Mouse (Mus musculus) left cerebral cortex, postnatal 10 days (tissue): ENCODE data around the gene Hmcn1. TPM values are rescaled to one million over a fixed set of nuclear protein-coding genes. Genes with fewer than 3 reads are reported as not detected.

Source experiments
- DNase-seq, 2 experiments: peaks; one replicate each; pipeline ENCODE4 v3.0.0; 2021 to 2022; ENCODE audit warnings: low spot score in 2 of 2, mixed read lengths in 1 of 2; ENCODE audit errors: extremely low spot score in 1 of 2
- intact Hi-C: fragments of 180-260 bp; cut with DNase I; formaldehyde crosslinking; loops from one replicate; pipeline ENCODE4 v1.15.1; 2025
- total RNA-seq, 2 experiments: library from RNA; stranded (reverse); gene quantifications; 2 replicates each; pipeline ENCODE4 v1.2.3; 2021

Gene Hmcn1
- total RNA-seq, 2 experiments from 2014 or later: 6.2 to 7.2 TPM

- DNase-seq: no peak
- intact Hi-C loops: loop anchor here (10.0 kb wide), 1 partner anchor 217 kb away; no protein-coding TSS in a partner anchor
These were observed 8.7 kb upstream of the Hmcn1 start for GRCm38 (mm10) chr1:151001868-151002428.

GRCm38 (mm10) chr1:151000714-151001113 is 7.5 kb upstream of the Hmcn1 start:
- intact Hi-C loops: loop anchor here (10.0 kb wide), 1 partner anchor 216 kb away; no protein-coding TSS in a partner anchor
- DNase-seq: no peak

GRCm38 (mm10) chr1:150994612-150995011 is 1.4 kb upstream of the Hmcn1 start:
- DNase-seq: no peak
- intact Hi-C loops: no loop called here

- no peak for DNase-seq
- intact Hi-C loops: no loop called here
These were observed 499 bp downstream of the Hmcn1 start for GRCm38 (mm10) chr1:150992711-150993161.

- no peak for DNase-seq
- intact Hi-C loops: no loop called here
These were observed 1.3 kb downstream of the Hmcn1 start for GRCm38 (mm10) chr1:150991745-150992554.

DNA sequence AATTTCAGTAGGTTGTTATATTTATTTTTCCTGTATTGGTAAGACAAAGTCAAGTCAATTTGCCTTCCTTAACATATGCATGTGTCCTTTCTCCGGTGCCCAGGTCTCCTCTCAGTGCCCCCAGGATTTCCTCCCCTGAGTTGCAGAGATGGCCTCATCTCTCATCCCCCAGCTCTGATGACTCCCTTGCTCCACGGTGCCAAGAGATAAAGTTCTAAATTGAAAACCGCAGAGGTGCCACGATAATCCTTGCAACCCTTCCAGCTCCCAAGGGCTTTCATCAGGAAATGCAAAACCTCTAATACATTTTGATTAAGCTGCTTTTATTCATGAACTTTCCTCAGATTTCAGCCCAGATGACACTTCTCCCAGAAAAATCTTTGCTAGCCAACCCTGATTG is 8.3 kb downstream of the Hmcn1 start:
- DNase-seq: no peak
- intact Hi-C loops: no loop called here

GRCm38 (mm10) chr1:150984092-150984503 is 9.1 kb downstream of the Hmcn1 start:
- intact Hi-C loops: no loop called here

GRCm38 (mm10) chr1:150978651-150979050 is 14.6 kb downstream of the Hmcn1 start:
- DNase-seq: no peak
- intact Hi-C loops: no loop called here

More at GRCm38 (mm10) chr1:150984092-150984503, 9.1 kb downstream of the Hmcn1 start:
- no peak for DNase-seq

- DNase-seq: peak; percentile 7 to 18
- intact Hi-C loops: no loop called here
These were observed 17.0 kb downstream of the Hmcn1 start for GRCm38 (mm10) chr1:150976263-150976662.

GRCm38 (mm10) chr1:150959486-150960074 is 33.7 kb downstream of the Hmcn1 start:
- intact Hi-C loops: no loop called here
- DNase-seq: no peak

DNA sequence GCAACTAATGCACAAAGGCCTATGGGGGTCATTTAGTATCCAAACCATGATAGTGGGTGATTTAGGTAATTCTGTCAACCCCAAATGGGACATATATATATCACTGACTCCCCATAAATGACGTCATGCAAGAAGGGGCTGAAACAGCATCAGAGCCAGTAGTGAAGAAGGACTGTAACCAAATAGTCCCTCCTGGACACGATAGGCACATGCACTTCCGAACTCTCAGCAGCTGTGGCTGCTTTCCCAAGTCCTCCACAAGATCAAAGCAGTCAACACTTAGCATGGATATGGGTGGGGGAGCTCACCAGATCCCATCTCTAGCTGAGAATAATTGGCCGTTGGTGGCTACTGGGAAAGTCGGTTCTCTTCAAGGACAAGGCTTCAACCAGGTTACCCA is 42.2 kb downstream of the Hmcn1 start:
- intact Hi-C loops: no loop called here

DNA sequence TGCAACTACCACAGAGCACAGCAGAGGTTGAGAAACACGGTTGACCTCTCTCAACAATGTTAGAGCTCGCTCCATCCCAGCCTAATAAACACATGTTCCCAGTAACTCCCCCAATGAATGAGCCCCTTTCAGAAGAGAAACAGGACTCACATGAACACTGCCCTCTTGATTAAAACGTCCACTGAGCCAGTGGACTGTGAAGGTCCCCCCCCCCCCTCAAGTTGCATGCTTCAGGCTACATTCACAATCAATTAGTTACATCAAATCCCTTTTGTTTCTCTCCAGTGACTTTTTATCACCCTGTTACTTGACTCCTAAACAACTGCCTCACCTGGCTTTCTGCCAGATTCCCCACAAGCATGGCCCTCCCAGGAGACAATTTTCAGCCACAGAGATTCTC is 43.2 kb downstream of the Hmcn1 start:
- intact Hi-C loops: no loop called here
- no peak for DNase-seq

More for the DNA sequence above, 42.2 kb downstream of the Hmcn1 start:
- DNase-seq: no peak

- no peak for DNase-seq
- intact Hi-C loops: no loop called here
These were observed 44.3 kb downstream of the Hmcn1 start for GRCm38 (mm10) chr1:150948911-150949310.

GRCm38 (mm10) chr1:150943601-150944000 is 49.6 kb downstream of the Hmcn1 start:
- intact Hi-C loops: no loop called here
- no peak for DNase-seq

- intact Hi-C loops: no loop called here
These were observed 51.1 kb downstream of the Hmcn1 start for GRCm38 (mm10) chr1:150942143-150942542.

DNA sequence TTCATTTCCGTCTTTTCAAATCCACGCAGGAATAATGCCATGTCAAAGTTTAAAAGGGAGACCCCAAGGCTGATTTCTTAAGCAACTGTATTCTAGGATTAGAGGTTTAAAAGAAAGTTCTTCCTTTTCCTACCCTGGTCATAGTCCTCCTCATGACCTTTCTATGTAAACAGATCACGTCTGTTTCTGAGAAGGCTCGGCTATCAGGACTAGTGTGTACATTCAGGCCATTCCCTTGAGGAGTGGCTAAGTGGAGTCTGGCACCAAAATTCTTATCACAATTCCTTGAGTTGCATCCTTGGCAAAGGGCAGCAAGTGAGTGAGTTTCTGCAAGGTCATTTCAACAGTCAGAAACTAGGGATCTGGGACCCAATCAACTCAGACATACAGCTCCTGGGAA is 56.4 kb downstream of the Hmcn1 start:
- intact Hi-C loops: no loop called here
- no peak for DNase-seq

More at GRCm38 (mm10) chr1:150942143-150942542, 51.1 kb downstream of the Hmcn1 start:
- no peak for DNase-seq

- intact Hi-C loops: no loop called here
- DNase-seq: peak; percentile 19 to 34
These were observed 59.6 kb downstream of the Hmcn1 start for GRCm38 (mm10) chr1:150933616-150934015.

DNA sequence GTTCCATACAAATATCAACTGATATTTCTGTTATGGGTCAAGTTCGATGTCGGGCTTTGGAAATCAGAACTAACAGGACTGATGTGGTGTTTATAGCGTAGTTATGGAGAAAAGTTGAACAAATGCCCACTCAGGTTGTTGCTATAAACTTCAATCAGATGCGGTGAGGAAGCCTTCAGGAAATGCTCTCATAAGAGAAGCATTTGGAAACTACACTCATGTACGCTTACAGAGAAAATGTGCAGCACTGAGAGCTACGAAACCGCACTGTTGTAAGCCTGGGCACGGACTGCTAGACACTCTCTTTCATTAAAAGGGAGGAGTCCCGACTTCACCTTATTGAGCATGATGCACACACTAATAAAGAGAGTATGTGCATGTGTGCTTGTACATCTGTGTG is 72.4 kb downstream of the Hmcn1 start:
- intact Hi-C loops: loop anchor here (2.0 to 5.0 kb wide), 2 partner anchors 86 to 380 kb away; no protein-coding TSS in a partner anchor

GRCm38 (mm10) chr1:150920276-150920675 is 73.0 kb downstream of the Hmcn1 start:
- intact Hi-C loops: loop anchor here (2.0 to 5.0 kb wide), 2 partner anchors 87 to 379 kb away; no protein-coding TSS in a partner anchor
- DNase-seq: peak; percentile 46 to 66

More for the DNA sequence above, 72.4 kb downstream of the Hmcn1 start:
- no peak for DNase-seq
